7 mouse cellular contexts compared by ENCODE assay signal in the genomic region with DNA sequence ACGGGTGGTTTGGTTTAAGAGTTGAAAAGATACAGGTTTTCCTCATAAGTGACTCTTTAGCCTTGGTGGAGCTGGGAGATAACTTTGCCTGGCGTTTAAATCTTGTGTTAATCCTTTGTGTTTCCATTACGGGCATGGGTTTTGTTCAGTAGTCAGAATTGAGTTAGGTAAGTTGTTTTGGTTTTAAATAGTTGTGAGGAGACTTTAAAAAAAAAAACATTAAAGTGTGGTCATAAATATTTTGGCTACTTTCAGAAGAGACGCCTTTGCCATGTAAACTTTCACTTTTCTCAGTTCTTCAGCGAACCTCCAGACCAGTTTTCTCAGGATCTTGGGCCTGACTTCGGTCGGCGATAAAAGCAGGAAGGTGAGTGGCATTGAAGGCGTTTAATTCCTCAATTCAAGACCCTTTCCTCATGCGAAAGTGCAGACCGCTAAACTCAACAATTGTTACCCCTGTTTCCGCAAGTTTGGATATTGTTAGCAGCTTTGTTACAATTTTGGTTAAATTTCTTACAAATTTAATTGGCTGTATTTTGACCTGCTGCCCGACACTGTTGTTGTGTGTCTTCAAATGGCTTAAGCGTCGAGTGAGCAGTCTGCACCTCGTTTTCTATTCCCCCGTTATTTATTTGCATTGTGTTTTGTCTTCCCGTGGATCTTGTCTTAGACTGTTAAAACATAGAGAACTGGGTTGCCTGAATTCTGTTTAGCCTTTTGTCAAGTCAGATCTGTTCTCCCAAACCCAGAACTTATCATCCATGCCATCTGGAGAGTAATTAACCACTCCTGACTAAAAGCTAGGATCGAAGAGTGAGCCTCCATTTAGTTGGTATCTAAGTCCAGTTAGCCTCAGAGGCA. TPM values are rescaled to one million over a fixed set of nuclear protein-coding genes. Genes with fewer than 3 reads are reported as not detected.
A peak's percentile ranks its signal among the peaks of the same experiment; 100 is the strongest.
DNase-seq lines count a peak whose midpoint lies in the region; ATAC-seq and TF ChIP-seq lines count a peak whose summit lies in the region.

No protein-coding gene starts in this region.

- H3K4me3 ChIP-seq in intestine, postnatal 0 days (ENCODE audit: low read depth, low read length) = peak overlapping the region; percentile 95
- H3K4me3 ChIP-seq in myocyte = peak overlapping the region; percentile 97

- no peak for ATAC-seq in intestine, postnatal 0 days

- H3K4me1 ChIP-seq in intestine, postnatal 0 days (replicated peaks; ENCODE audit: control insufficient read depth, insufficient read depth, low read length) = 0 out of 2 replicates have a peak, but pooled peaks cover 5% of the 10 kb centered on the region

- H3K27me3 ChIP-seq in intestine, postnatal 0 days (replicated peaks; ENCODE audit: control insufficient read depth, insufficient read depth, low read length) = no peaks in the 10 kb centered on the region
- H3K27me3 ChIP-seq in myocyte (ENCODE audit: control insufficient read depth, insufficient read depth, insufficient read length) = no peaks in the 10 kb centered on the region

- peak overlapping the region; percentile 99 for H3K9ac ChIP-seq in intestine, postnatal 0 days (ENCODE audit: low read depth, low read length)

- peaks cover 22% of the 10 kb centered on the region; the same call in 1 of the 2 replicates for H3K36me3 ChIP-seq in intestine, postnatal 0 days (ENCODE audit: control insufficient read depth, insufficient read depth)
- H3K36me3 ChIP-seq in myocyte (ENCODE audit: control insufficient read depth, insufficient read depth) = peaks cover 20% of the 10 kb centered on the region

- H3K79me2 ChIP-seq in myocyte (ENCODE audit: control insufficient read depth, insufficient read depth) = peaks cover 52% of the 10 kb centered on the region

- no peak for TF ChIP-seq CTCF in intestine, postnatal 0 days (IDR thresholded peaks at IDR 0.05; ENCODE audit: low read depth)

- peak; percentile 29 for DNase-seq in thymus, postnatal 0 days (ENCODE audit: low spot score)
- no peak for DNase-seq in thymus, postnatal 10 days (ENCODE audit: low spot score in 2 of 2)
- peak; percentile 19 for DNase-seq in embryo, embryonic 9.5 days (ENCODE audit: extremely low spot score)
- DNase-seq in cerebellum, postnatal 14 days = no peak
- DNase-seq in ovary, postnatal 14 days (ENCODE audit: low spot score) = no peak

- peak overlapping the region; percentile 29 for H3ac ChIP-seq in myocyte (ENCODE audit: control insufficient read depth, insufficient read length)

- WGBS in intestine, postnatal 0 days = 6% methylated on average over 19 of the region's 19 CpGs

- H3K4me2 ChIP-seq in intestine, postnatal 0 days (replicated peaks; ENCODE audit: low read depth) = peak overlapping the region; percentile 73
- peak overlapping the region; percentile 98 for H3K4me2 ChIP-seq in myocyte (ENCODE audit: low read depth)

- H3K27ac ChIP-seq in intestine, postnatal 0 days (ENCODE audit: low read depth, low read length) = peak overlapping the region; percentile 96

- no peaks in the 10 kb centered on the region for H3K9me3 ChIP-seq in intestine, postnatal 0 days (ENCODE audit: control insufficient read depth)

- no peak for TF ChIP-seq POLR2A in myocyte (IDR thresholded peaks at IDR 0.05; ENCODE audit: insufficient read length, low read depth)

TF ChIP-seq in myocyte, 11 proteins besides CTCF, POLR2A, EP300 and RAD21:
- TF ChIP-seq POLR2AphosphoS2 (IDR thresholded peaks at IDR 0.05; ENCODE audit: insufficient read length, low read depth) (no peak), CEBPB (IDR thresholded peaks at IDR 0.05; ENCODE audit: insufficient read depth, poor library complexity, severe bottlenecking) (no peak), USF1 (IDR thresholded peaks at IDR 0.05; ENCODE audit: low read depth) (no peak), MYOG (IDR thresholded peaks at IDR 0.05; ENCODE audit: control insufficient read depth in 1 of 3, insufficient read depth in 1 of 3, insufficient read length in 2 of 3, low read depth in 2 of 3) (no peak), MYOD1 (IDR thresholded peaks at IDR 0.05; ENCODE audit: control insufficient read depth in 1 of 3, insufficient read length in 2 of 3, low read depth in 2 of 3) (no peak), REST (IDR thresholded peaks at IDR 0.05; ENCODE audit: insufficient read depth, insufficient read length) (no peak), E2F4 (IDR thresholded peaks at IDR 0.05; ENCODE audit: insufficient read depth) (no peak), SRF (IDR thresholded peaks at IDR 0.05; ENCODE audit: control insufficient read depth, insufficient read length, low read depth) (no peak), MAX (IDR thresholded peaks at IDR 0.05; ENCODE audit: low read depth) (no peak), TCF12 (IDR thresholded peaks at IDR 0.05; ENCODE audit: insufficient read depth, poor library complexity, severe bottlenecking) (no peak), TCF3 (IDR thresholded peaks at IDR 0.05; ENCODE audit: insufficient read length, low read depth) (no peak)

RNA-seq across cellular contexts. Expression of gene Dcaf8, which starts 1.3 kb away (rescaled TPM):
- 93.2 and 103 TPM in 2 replicates for polyA plus RNA-seq in thymus, postnatal 0 days (2015; fragmentation: Nextera tagmentation; extraction: Ambion mirVana)
- polyA plus RNA-seq in intestine, postnatal 0 days (2015; fragmentation: Nextera tagmentation; extraction: Ambion mirVana) = 48.6 and 50.8 TPM in 2 replicates
- 80.0 TPM for polyA plus RNA-seq in myocyte (2012; fragmentation: generic; extraction: Trizol)

RNA-seq across cellular contexts. Expression of gene Pex19, which starts 22.6 kb away (rescaled TPM):
- 73.9 and 74.0 TPM in 2 replicates for polyA plus RNA-seq in thymus, postnatal 0 days (2015; fragmentation: Nextera tagmentation; extraction: Ambion mirVana)
- 132 and 134 TPM in 2 replicates for polyA plus RNA-seq in intestine, postnatal 0 days (2015; fragmentation: Nextera tagmentation; extraction: Ambion mirVana)
- 184 TPM for polyA plus RNA-seq in myocyte (2012; fragmentation: generic; extraction: Trizol)

RNA-seq across cellular contexts. Expression of gene Pea15a, which starts 57.4 kb away (rescaled TPM):
- polyA plus RNA-seq in thymus, postnatal 0 days (2015; fragmentation: Nextera tagmentation; extraction: Ambion mirVana) = 31.1 and 32.8 TPM in 2 replicates
- polyA plus RNA-seq in intestine, postnatal 0 days (2015; fragmentation: Nextera tagmentation; extraction: Ambion mirVana) = 44.5 and 44.9 TPM in 2 replicates
- polyA plus RNA-seq in myocyte (2012; fragmentation: generic; extraction: Trizol) = 120 TPM

Comparison
In these comparisons a context has a peak if more than half of its experiments do, and no peak if none do; other contexts are left out.
1. DNase-seq: peak in thymus, postnatal 0 days (single experiment) and embryo, embryonic 9.5 days (single experiment); none in thymus, postnatal 10 days (0 of 2), cerebellum, postnatal 14 days (0 of 2) and ovary, postnatal 14 days (single experiment).